Mouse (Mus musculus) limb, embryonic 12.5 days (tissue): ENCODE data around the gene Hacl1. TPM values are rescaled to one million over a fixed set of nuclear protein-coding genes. Genes with fewer than 3 reads are reported as not detected.
A peak's percentile ranks its signal among the peaks of the same experiment; 100 is the strongest.

ENCODE experiments used
- ATAC-seq: fragments of 200-750 bp; cut with Nextera tagmentation; 2 replicates; pipeline ENCODE4 v1.8.0; 2017; ENCODE audit warnings: low read depth, moderate TSS enrichment; ENCODE audit not compliant: insufficient number of reproducible peaks, insufficient read depth, low FRiP score, low TSS enrichment
- H3K27ac ChIP-seq: fragments of 300-500 bp; sonication (generic); 2 replicates; pipeline ENCODE4 v1.5.1; 2016; ENCODE audit warnings: mild to moderate bottlenecking, moderate library complexity
- H3K27me3 ChIP-seq: fragments of 300-500 bp; sonication (generic); 2 replicates; pipeline ENCODE4 v1.6.1; 2016; ENCODE audit warnings: mild to moderate bottlenecking, moderate library complexity
- H3K36me3 ChIP-seq: fragments of 300-500 bp; sonication (generic); 2 replicates; pipeline ENCODE4 v1.6.1; 2016; ENCODE audit warnings: mild to moderate bottlenecking, moderate library complexity
- H3K4me1 ChIP-seq: fragments of 300-500 bp; sonication (generic); replicated peaks from 2 replicates; pipeline ENCODE4 v1.6.1; 2016
- H3K4me2 ChIP-seq: fragments of 300-500 bp; sonication (generic); 2 replicates; pipeline ENCODE4 v1.6.1; 2016; ENCODE audit warnings: mild to moderate bottlenecking, moderate library complexity
- H3K4me3 ChIP-seq: fragments of 300-500 bp; sonication (generic); replicated peaks from 2 replicates; pipeline ENCODE4 v1.5.1; 2016; ENCODE audit warnings: mild to moderate bottlenecking
- H3K9ac ChIP-seq: fragments of 300-500 bp; sonication (generic); replicated peaks from 2 replicates; pipeline ENCODE4 v1.6.1; 2016; ENCODE audit warnings: mild to moderate bottlenecking, moderate library complexity
- H3K9me3 ChIP-seq: fragments of 300-500 bp; sonication (generic); 2 replicates; pipeline ENCODE4 v1.6.1; 2016; ENCODE audit warnings: mild to moderate bottlenecking, moderate library complexity
- WGBS: fragments of 180-500 bp; shearing (Covaris S2); methylation state at CpG from one replicate; pipeline ENCODE4 v1.1.7; 2016; 5-methylcytosine and 5-hydroxymethylcytosine counted together
- polyA plus RNA-seq: library from polyadenylated mRNA; unstranded; fragments of >200 nt; fragmentation: Nextera tagmentation; extraction: Ambion mirVana; gene quantifications from 2 replicates; pipeline ENCODE4 v1.2.1, GENCODE M21; 2016

The Hacl1 gene
- polyA plus RNA-seq, 1 experiment from 2014 or later: 10.6 TPM

DNA sequence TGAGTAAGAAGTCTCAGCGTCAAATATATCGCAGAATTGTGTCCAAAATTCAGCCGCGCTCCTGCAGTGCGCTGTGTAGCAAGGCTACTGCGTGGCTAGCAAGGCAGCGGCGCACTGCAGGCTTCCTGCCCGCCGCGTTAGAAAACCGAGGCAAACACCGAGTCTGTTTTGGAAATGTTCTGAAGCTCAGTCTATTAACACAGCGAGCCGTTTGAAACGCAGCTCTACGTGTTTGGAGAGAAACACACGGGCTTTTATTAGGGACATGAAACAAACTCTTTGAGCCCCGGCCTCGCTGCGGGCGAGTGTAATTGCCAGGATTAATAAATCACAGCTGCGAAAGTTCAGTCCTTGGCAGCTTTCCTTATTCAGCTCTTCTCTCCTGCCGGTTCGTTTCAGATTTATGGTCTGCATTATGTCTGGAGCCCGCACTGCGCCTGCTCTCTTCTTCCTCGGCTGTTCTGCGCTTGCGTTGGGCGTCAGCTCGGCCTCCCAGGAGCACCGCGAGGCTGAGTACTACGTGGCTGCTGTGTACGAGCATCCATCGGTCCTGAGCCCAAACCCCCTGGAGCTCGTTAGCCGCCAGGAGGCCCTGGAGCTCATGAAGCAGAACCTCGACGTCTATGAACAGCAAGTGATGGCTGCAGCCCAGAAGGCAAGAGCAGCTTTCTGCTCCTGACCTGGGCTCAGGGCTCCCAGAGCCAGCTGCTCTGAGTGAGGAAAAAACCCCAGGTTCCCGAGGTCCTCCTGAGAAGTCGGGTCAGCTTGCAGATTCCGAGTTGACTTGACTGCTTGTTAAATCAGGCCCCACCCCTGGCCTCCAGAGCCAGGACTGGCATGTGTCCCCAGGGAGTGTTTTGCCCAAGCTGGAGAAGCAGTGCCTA is 20.8 kb upstream of the Hacl1 start:
- peak; percentile 92 for ATAC-seq
- H3K27me3 ChIP-seq: no peaks in the 10 kb centered on the region
- 1% methylated on average over 44 of the region's 44 CpGs for WGBS
- no peaks in the 10 kb centered on the region for H3K9me3 ChIP-seq
- H3K36me3 ChIP-seq: peaks cover 8% of the 10 kb centered on the region
- H3K27ac ChIP-seq: peak overlapping the region; percentile 100
- H3K9ac ChIP-seq: peak overlapping the region; percentile 60
- peak overlapping the region; percentile 35 for H3K4me3 ChIP-seq
- peak overlapping the region; percentile 65 for H3K4me2 ChIP-seq
- H3K4me1 ChIP-seq: peaks cover 82% of the 10 kb centered on the region

DNA sequence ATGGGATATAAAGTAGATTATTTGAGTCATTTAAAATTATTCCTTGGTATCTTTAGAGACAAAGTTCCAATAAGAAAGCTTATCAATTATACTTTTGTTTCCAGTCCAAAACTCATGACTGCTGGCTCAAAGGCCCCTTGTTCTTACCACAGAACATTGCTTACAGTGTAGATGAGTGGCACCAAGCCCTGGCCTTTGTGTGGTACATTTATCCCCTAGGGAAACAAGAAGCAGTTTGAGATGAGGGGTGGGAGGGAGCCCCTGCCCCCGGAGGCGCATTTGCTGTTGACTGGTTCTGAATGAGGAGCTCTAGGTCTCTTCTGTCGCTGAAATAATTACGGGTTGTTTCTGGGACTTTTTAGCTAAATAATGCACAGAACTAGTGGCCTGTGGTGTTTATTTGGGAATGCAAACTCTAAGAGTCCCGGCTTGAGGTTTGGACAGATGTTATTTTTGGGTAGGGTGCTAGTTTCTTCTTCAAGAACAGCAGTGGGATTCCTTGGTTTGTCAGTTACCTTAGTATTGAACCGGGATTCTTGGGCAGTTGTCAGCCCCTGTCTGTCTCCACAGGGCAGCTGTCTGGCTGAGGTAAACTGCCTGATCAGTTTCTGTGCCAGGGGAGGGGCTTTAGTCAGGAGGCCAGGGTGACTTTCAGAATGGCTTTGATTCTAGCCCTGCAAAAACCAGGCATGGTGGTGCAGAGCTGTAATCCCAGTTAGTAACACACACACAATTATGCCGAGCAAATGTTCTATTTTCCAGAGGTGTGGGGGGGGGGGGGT is 19.4 kb upstream of the Hacl1 start:
- Histone ChIP-seq H3K4me2 (peak overlapping the region; percentile 65), H3K27me3 (no peaks in the 10 kb centered on the region), H3K4me3 (no peak overlapping the region), H3K36me3 (no peaks in the 10 kb centered on the region), H3K9me3 (no peaks in the 10 kb centered on the region), H3K27ac (peak overlapping the region; percentile 100), H3K9ac (no peak overlapping the region), H3K4me1 (peaks cover 78% of the 10 kb centered on the region)
- WGBS: 52% methylated on average over 7 of the region's 7 CpGs
- no peak for ATAC-seq

DNA sequence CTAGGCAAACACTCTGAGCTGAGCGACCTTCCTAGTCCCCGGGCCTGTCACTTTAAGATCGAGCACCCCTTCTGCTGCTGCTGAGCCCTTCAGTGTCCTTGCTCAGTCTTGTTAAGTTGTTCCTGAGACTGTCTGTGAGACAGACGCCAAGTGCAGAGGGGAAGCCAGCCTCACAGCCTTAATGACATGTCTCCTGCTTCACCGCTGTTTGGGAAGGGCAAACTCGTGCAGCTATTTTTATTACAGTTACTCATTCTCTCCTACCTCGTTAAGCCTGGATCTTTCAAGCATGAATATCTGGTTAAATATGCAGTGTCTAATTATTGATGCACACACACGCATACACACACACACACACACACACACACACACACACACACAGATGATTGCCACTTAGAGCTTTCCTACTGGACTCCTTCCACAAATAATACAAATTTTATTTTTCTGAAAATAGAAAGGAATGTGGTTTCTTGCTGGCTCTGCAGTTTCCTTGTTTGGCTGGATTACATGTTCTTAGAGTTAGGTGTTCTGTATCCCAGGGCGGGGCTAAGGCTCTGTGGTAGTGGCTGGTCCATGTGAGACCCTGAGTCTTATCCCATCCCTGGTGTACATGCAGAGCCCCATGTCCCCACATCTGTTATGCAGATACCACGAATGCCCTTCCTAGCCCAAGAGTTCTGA is 18.6 kb upstream of the Hacl1 start:
- 38% methylated on average over 10 of the region's 10 CpGs for WGBS
- ATAC-seq: no peak
- H3K27me3 ChIP-seq: no peaks in the 10 kb centered on the region
- H3K4me1 ChIP-seq: peaks cover 69% of the 10 kb centered on the region
- no peak overlapping the region for H3K9ac ChIP-seq
- no peak overlapping the region for H3K4me2 ChIP-seq
- no peak overlapping the region for H3K4me3 ChIP-seq
- no peaks in the 10 kb centered on the region for H3K36me3 ChIP-seq
- no peaks in the 10 kb centered on the region for H3K9me3 ChIP-seq
- H3K27ac ChIP-seq: peak overlapping the region; percentile 100

DNA sequence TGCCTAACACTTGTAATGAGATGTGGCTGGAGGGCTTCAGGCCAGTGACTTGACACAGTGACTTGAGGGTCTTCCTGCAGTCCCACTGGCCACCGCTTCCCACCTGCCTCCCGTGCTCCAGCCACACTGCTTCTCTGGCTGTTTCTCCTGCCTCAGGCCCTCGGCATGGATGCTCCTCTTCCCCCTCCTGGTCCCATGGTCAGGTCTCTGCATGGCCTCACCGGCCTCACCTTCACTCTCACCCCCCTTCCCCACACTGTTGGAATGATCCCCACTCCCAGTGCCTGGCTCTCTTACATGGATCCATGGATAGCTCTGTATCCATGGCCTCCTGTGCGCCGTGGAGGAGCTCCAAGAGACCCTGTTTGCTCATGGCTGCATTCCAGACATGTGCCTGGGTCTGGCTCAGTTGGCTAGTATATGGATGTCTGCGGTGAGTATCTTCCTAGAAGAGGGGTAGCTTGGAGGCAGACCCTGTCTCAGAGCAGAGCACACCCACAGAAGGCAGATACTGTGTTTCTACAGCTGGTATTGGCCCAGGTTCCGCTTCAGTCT is 17.1 kb upstream of the Hacl1 start:
- Histone ChIP-seq H3K9ac (no peak overlapping the region), H3K4me1 (peaks cover 55% of the 10 kb centered on the region), H3K9me3 (no peaks in the 10 kb centered on the region), H3K36me3 (no peaks in the 10 kb centered on the region), H3K4me3 (no peak overlapping the region), H3K27me3 (no peaks in the 10 kb centered on the region), H3K27ac (no peak overlapping the region; the same call in 1 of the 2 replicates), H3K4me2 (no peak overlapping the region)
- WGBS: 93% methylated on average over 8 of the region's 8 CpGs
- no peak for ATAC-seq

DNA sequence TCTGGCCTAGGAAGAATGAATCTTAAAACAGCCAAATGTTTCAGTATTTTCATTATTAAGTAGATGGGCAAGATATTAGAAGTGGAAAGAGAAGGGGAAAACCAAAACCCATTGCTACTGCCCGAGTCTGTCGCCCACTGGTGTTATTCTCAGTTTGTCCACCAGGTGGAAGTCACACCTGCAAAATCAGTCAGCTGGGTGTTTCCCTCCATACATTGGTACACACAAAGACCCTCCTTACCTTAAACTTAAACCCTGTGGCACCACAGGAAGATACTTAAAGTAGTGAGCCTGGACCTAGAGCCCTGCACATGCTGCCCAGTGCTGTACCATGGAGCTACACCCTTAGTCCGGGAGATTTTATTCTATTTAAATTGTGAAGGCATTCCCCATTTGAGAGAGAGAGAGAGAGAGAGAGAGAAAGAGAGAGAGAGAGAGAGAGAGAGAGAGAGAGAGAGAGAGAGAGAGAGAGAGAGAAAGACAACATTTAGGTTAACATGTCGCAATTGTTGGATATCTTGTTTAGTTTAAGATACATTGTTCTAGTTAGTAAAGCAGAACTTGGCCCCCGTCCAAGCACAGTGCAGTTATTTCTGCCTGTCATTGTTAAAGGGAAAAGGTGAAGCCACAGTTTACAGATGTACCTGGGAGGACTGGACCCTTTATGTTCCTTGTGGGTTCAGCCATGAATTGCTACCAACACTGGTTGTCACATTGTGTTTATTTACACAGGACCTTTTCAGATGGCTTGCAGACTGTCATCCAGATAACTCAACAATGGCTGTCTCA is 16.0 kb upstream of the Hacl1 start:
- no peaks in the 10 kb centered on the region for H3K9me3 ChIP-seq
- H3K27ac ChIP-seq: peak overlapping the region; percentile 56; the same call in 1 of the 2 replicates

DNA sequence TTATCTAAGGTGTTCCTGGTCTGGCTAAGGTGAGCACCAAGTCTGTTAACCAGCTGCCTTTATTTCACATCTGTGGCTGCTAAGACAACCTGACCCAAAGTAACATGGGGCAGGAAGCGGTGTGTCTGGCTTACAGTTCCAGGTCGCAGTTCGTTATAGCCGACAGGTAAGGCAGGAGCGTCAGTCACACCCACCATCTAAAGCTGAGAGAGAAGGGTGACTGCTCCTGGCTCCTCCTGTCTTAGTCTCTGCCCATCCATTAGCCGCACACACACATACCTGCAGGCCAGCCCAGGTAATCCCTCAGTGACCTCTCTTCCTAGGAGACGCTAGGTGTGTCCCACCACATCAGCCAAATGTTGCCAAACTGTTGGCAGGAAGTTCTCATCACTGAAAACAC is 15.3 kb upstream of the Hacl1 start:
- Histone ChIP-seq H3K27ac (no peak overlapping the region), H3K9me3 (no peaks in the 10 kb centered on the region), H3K36me3 (no peaks in the 10 kb centered on the region), H3K27me3 (no peaks in the 10 kb centered on the region), H3K4me2 (no peak overlapping the region), H3K4me3 (no peak overlapping the region), H3K4me1 (peaks cover 40% of the 10 kb centered on the region), H3K9ac (no peak overlapping the region)
- WGBS: 69% methylated on average over 7 of the region's 7 CpGs
- ATAC-seq: no peak

More for the DNA sequence above, 16.0 kb upstream of the Hacl1 start:
- Histone ChIP-seq H3K4me2 (no peak overlapping the region), H3K4me3 (no peak overlapping the region), H3K36me3 (no peaks in the 10 kb centered on the region), H3K9ac (no peak overlapping the region), H3K4me1 (peaks cover 44% of the 10 kb centered on the region), H3K27me3 (no peaks in the 10 kb centered on the region)
- 39% methylated on average over 5 of the region's 5 CpGs for WGBS
- no peak for ATAC-seq

DNA sequence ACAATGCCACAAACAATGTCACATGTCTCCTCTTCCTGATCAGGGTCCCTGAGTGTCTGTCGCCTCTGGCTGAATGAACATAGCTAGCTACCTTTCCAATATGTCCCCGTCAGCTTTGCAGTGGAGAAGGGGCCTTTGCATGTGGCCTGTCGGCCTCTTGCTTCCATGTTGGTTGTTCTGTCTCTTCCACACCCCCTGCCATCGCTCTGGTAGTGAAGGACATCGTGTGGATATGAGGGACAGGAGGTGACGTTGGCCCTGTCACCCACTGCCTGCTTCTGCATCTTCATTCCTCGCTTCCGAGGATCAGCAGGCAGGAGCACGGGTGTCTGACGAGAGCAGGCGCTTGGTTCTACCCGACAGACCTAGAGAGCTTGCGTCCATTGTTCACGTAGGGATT is 14.3 kb upstream of the Hacl1 start:
- WGBS: 85% methylated on average over 14 of the region's 14 CpGs
- ATAC-seq: no peak
- Histone ChIP-seq H3K9me3 (peaks cover 1% of the 10 kb centered on the region; the same call in 1 of the 2 replicates), H3K4me3 (no peak overlapping the region), H3K4me1 (peaks cover 30% of the 10 kb centered on the region), H3K9ac (no peak overlapping the region), H3K27me3 (no peaks in the 10 kb centered on the region), H3K27ac (no peak overlapping the region), H3K36me3 (no peaks in the 10 kb centered on the region), H3K4me2 (no peak overlapping the region)

DNA sequence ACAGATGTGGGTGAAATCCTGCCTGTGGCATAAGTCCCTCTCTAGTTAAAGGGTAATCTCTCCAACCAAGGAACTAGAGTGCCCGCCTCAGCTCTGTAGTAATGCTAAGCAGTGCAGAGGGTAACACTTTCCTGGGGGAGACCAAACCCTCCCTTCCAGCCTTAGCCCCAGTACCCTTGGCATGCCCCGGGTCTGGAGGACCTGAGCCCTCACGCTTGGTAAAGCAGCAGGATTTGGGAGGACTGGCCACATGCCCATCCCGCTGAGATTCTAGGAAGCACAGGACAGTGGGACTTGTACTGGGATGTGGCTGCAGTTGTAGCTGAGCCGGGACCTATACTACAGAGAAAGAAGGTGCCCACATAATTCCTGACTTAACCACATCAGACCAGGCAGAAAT is 13.7 kb upstream of the Hacl1 start:
- WGBS: 87% methylated on average over 5 of the region's 5 CpGs
- Histone ChIP-seq H3K9me3 (peaks cover 4% of the 10 kb centered on the region; the same call in 1 of the 2 replicates), H3K4me3 (no peak overlapping the region), H3K36me3 (no peaks in the 10 kb centered on the region), H3K4me2 (no peak overlapping the region), H3K9ac (no peak overlapping the region), H3K27me3 (no peaks in the 10 kb centered on the region), H3K27ac (no peak overlapping the region), H3K4me1 (peaks cover 24% of the 10 kb centered on the region)
- no peak for ATAC-seq

DNA sequence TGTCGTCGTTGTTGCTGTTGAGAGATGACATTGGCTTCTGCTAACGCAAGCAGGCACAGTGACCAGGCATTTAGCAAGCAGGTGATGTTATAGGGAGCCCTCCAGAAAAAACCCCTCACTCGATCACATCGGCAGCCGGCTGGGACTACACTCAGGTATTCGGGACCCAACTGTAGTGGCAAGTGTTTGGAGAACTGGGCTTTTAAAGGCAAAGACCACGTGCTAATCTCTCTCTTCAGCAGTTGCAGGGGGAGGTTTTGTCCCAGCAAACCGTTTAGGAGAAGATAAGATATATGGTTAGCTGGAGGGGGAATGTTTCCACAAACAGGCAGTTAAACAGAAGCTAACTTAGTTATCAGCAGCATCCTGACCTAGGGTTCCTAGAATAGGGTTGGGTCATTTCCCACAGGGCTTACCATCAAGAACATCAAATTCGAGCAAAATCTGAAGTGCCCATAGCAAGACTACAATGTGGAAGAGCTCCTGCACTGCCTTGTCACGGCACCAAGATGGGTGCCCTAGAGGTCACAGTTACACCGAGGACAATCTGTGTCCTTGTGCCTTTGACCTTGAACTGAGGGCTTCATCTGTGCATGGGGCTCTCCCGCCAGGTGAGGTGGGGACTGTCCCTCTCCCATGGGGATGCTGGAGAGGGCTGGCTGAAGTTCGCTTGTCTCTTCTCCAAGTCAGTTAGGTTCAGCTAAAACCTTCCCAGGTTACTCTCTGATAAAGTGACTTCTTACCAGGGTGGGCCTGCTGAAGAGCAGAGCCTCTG is 12.2 kb upstream of the Hacl1 start:
- no peak for ATAC-seq
- WGBS: 83% methylated on average over 14 of the region's 14 CpGs
- no peak overlapping the region for H3K27ac ChIP-seq

DNA sequence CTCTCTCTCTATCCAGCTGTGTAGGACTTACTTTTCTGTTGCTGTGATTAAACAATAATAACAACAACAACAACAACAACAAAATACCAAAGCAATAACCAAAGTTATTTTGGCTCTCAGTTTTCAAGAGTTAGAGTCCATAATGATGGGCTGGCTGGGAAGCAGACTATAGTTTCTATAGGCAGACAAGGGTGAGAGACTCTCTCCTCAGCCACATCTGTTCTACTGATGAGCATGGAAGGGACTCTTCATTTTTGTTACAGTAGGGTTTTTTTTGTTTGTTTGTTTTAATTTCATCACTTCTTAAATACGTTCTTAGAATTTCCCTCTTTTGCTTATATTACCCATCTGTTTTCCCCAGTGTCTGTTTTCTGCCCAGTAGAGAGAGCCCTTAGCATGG is 11.5 kb upstream of the Hacl1 start:
- Histone ChIP-seq H3K9ac (no peak overlapping the region), H3K27ac (no peak overlapping the region), H3K36me3 (no peaks in the 10 kb centered on the region), H3K4me1 (peaks cover 7% of the 10 kb centered on the region; the same call in 1 of the 2 replicates), H3K4me2 (no peak overlapping the region), H3K9me3 (peaks cover 4% of the 10 kb centered on the region; the same call in 1 of the 2 replicates), H3K4me3 (no peak overlapping the region), H3K27me3 (no peaks in the 10 kb centered on the region)
- ATAC-seq: no peak
- 91% methylated on average over 1 of the region's 1 CpGs for WGBS

More for the DNA sequence above, 12.2 kb upstream of the Hacl1 start:
- Histone ChIP-seq H3K4me3 (no peak overlapping the region), H3K36me3 (no peaks in the 10 kb centered on the region), H3K4me2 (no peak overlapping the region), H3K4me1 (peaks cover 13% of the 10 kb centered on the region; the same call in 1 of the 2 replicates), H3K9ac (no peak overlapping the region), H3K27me3 (no peaks in the 10 kb centered on the region), H3K9me3 (peaks cover 4% of the 10 kb centered on the region; the same call in 1 of the 2 replicates)
